Mouse (Mus musculus): ENCODE data around the gene Fgf7. TPM values are rescaled to one million over a fixed set of nuclear protein-coding genes. Genes with fewer than 3 reads are reported as not detected.

The Fgf7 gene
- 1.0 and 1.2 TPM in 2 replicates for polyA plus RNA-seq (2012; rRNA removed)

DNA sequence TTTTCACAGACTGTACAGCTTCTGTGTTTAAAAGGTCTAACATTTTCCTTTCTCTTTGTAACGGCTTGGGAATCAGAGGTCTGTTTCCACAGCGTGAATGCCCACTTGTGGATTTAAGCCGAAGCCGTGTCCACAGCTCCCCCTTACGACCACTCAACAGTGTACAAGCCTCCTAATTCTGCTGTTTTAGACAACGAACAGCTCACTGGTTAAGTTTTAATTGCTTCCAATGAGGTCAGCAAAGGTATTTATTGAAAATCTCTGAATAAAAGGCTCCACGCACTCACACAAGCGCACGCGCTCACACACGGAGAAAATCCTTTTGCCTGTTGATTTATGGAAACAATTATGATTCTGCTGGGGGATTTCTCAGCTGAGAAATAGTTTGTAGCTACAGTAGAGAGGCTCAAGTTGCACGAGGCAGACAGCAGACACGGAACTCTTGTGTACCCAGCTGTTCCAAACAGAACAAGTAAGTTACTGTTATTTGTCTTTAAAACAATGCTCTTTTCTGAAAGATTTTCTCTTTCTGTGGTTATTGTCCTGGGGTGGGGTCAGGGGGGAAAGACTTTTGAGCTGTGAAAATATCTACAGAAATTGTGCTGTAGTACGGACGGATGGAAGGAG is at the start of gene Fgf7:
Gene Fgf7 (plus strand): TSS at position 280 of the 627 bp plus-strand sequence.
- TF ChIP-seq POLR2A (IDR thresholded peaks at IDR 0.05; ENCODE audit: extremely low read depth, insufficient read depth, low read length) (no peak), CTCF (IDR thresholded peaks at IDR 0.05; ENCODE audit: extremely low read depth, insufficient read depth, low read length) (peak; percentile 60)
- Histone ChIP-seq H3K4me1 (ENCODE audit: control insufficient read depth, insufficient read depth, low read length) (no peaks in the 10 kb centered on the region; the same call in none of the 2 replicates), H3K4me3 (ENCODE audit: insufficient read depth, low read length) (no peak within 1 kb of the TSS), H3K27ac (ENCODE audit: insufficient read depth, low read length) (no peak within 1 kb of the TSS)

DNA sequence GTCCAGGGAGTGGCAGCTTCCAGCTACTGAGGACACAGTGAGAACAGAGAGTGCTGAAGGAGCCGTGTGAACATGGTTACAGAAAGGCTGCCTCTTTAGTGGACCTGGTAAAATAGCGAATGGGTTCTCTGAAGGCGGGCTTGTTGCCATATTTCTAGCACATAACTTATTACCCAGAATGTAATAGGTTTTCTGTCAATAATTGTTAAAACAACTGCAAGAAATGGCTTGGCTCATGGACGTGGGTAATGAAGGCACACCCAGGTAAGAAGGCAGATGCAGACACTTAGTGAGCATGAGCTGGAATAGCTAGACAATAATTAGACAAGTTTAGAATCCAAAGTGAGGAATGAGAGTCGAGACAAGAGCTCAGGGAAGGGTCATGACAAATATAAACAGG is 32.2 kb upstream of the Fgf7 start:
- Histone ChIP-seq H3K4me1 (ENCODE audit: control insufficient read depth, insufficient read depth, low read length) (no peaks in the 10 kb centered on the region), H3K4me3 (ENCODE audit: insufficient read depth, low read length) (no peak overlapping the region), H3K27ac (ENCODE audit: insufficient read depth, low read length) (no peak overlapping the region)
- TF ChIP-seq POLR2A (IDR thresholded peaks at IDR 0.05; ENCODE audit: extremely low read depth, insufficient read depth, low read length) (no peak), CTCF (IDR thresholded peaks at IDR 0.05; ENCODE audit: extremely low read depth, insufficient read depth, low read length) (no peak)

DNA sequence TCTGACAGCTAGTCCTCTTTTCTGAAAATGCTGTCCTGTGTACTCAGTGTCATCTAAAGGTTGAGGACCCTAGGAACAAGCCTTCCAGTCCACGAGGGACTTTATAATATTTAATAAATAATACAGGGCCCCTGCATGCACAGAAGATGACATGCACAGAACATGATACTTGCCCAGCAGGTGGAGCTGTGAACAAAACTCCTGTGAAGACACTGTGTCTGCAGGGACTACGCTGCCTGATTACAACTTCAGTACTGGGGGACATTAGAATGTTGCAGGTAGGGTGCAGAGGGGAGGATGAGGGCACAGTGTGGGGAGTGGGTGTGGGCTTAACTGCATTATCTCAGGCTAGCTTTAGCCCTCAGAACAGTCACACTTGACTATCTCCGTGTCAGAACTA is 28.4 kb upstream of the Fgf7 start:
- H3K27ac ChIP-seq (ENCODE audit: insufficient read depth, low read length), result no peak overlapping the region
- H3K4me3 ChIP-seq (ENCODE audit: insufficient read depth, low read length), result no peak overlapping the region
- H3K4me1 ChIP-seq (ENCODE audit: control insufficient read depth, insufficient read depth, low read length), result no peaks in the 10 kb centered on the region
- TF ChIP-seq CTCF (IDR thresholded peaks at IDR 0.05; ENCODE audit: extremely low read depth, insufficient read depth, low read length) (peak; percentile 59), POLR2A (IDR thresholded peaks at IDR 0.05; ENCODE audit: extremely low read depth, insufficient read depth, low read length) (no peak)

DNA sequence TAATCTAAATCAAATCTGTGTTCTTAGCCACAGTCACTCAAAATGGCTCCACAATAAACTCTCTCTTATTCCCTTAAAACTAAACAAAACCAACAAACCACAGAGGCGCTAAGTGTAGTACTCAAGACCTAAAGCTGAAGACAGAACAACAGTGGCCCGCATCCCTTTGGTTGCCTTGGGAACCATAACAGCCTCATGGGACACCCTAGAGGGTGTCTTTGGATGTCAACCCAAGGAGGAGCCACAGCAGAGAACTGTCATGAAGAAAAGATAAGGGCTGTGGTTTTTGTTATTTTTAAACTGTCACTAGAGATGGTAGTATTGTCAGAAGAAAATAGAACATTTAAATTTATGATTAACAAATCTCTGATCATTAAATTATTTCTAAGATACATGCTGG is 27.7 kb upstream of the Fgf7 start:
- no peak for TF ChIP-seq POLR2A (IDR thresholded peaks at IDR 0.05; ENCODE audit: extremely low read depth, insufficient read depth, low read length)
- no peak for TF ChIP-seq CTCF (IDR thresholded peaks at IDR 0.05; ENCODE audit: extremely low read depth, insufficient read depth, low read length)
- H3K4me1 ChIP-seq (ENCODE audit: control insufficient read depth, insufficient read depth, low read length), result no peaks in the 10 kb centered on the region
- no peak overlapping the region for H3K4me3 ChIP-seq (ENCODE audit: insufficient read depth, low read length)
- no peak overlapping the region for H3K27ac ChIP-seq (ENCODE audit: insufficient read depth, low read length)

DNA sequence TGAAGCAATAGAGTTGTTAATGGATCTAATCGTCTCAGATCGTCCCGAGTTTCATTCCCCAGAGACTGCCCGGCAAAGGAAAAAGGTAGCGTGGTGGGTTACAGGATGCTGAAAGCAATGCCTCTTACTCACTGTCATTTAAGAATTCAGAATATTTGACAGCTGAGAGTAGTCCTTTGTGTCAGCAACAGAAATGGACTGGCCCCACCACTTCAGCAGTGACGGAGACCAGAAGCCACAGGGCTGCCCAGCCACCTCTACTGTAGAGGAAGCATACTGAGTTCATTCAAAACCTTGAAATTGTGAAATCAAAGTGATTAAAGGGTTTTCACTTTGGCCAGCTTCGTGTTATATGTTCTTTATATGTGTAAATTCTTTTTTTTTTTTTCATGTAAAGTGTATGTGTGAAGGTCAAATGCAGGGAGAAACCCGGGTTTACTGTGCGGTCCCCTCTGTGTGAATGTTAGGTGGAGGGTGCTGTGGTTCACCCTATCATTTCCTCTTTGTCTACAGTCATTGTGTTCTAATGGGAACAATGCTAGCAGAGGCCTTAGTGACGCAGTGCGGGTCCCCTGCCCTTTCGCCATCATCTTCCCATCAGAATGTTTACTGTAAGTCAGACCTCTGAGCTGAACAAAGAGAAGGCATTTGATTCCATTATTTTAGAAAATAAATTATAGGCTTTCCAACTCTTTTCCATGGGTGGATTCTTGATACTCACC is 19.3 kb upstream of the Fgf7 start:
- H3K4me3 ChIP-seq (ENCODE audit: insufficient read depth, low read length), result no peak overlapping the region
- H3K27ac ChIP-seq (ENCODE audit: insufficient read depth, low read length), result no peak overlapping the region
- no peaks in the 10 kb centered on the region for H3K4me1 ChIP-seq (ENCODE audit: control insufficient read depth, insufficient read depth, low read length)
- TF ChIP-seq CTCF (IDR thresholded peaks at IDR 0.05; ENCODE audit: extremely low read depth, insufficient read depth, low read length), result no peak
- no peak for TF ChIP-seq POLR2A (IDR thresholded peaks at IDR 0.05; ENCODE audit: extremely low read depth, insufficient read depth, low read length)

DNA sequence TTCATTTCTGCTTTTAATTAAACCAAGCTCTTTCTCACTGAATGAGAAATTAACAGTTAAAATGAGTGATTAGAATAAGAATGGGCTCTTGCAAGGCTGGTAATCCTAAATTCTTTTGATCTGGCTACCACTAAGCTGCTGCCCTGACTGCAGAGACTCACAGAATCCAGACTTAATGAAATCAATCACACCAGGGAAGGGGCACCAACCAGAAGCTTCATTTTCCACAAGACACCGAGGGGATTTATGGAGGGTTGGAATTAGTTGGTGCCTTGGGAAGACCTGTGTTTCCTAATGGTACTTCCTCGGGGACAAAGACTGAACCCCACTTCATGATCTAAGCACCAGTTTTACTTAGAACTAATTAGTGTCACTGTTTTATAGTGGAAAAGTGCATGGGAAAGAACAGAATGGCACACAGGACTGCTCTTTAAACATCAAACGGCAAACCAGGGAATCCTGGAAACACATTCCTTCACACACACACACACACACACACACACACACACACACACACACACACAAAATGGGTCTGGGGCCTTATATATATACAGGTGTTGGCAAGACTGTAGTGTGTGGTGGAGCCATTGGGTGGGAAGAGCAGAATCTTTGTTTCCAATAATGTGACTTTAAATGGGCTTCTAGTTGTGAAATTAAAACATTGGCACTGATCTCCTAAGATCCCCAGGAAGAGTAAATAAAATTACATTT is 18.5 kb upstream of the Fgf7 start:
- H3K4me3 ChIP-seq (ENCODE audit: insufficient read depth, low read length), result no peak overlapping the region
- no peak overlapping the region for H3K27ac ChIP-seq (ENCODE audit: insufficient read depth, low read length)
- no peaks in the 10 kb centered on the region for H3K4me1 ChIP-seq (ENCODE audit: control insufficient read depth, insufficient read depth, low read length)
- TF ChIP-seq CTCF (IDR thresholded peaks at IDR 0.05; ENCODE audit: extremely low read depth, insufficient read depth, low read length) (no peak), POLR2A (IDR thresholded peaks at IDR 0.05; ENCODE audit: extremely low read depth, insufficient read depth, low read length) (no peak)

DNA sequence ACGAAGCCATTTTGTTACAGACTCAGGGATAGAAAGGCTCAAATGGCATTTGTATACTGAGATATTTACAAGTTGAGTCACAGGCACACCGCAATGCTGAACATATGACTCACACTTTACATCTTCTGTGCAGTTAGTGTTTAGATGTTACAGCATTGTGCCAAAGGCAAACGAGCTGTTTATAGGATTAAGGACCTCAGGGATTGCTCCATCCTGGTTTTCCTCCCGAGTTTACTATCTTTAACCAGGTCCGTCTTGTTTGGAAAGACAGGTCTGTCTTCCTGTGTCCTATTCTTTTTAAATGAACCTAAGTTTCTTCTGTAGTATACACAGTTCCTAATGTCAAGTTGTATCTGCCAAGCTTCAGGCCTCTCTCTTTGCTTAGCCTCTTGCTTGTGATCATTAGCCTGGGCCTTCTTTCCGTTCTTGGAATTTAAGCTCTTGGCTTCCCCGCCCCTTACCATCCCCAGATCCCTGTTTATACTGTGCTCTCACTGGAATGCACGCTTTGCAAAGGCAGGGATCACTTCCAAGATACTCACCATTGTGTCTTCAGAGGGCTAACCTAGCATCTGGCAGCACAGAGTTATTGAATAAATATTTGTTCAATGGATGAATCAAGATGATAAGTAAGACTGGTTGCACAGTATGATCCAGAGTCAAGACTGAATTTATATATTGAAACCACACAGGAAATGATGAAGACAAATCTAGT is 3.1 kb upstream of the Fgf7 start:
- TF ChIP-seq CTCF (IDR thresholded peaks at IDR 0.05; ENCODE audit: extremely low read depth, insufficient read depth, low read length), result no peak
- no peak for TF ChIP-seq POLR2A (IDR thresholded peaks at IDR 0.05; ENCODE audit: extremely low read depth, insufficient read depth, low read length)
- Histone ChIP-seq H3K4me1 (ENCODE audit: control insufficient read depth, insufficient read depth, low read length) (no peaks in the 10 kb centered on the region; the same call in 1 of the 2 replicates), H3K27ac (ENCODE audit: insufficient read depth, low read length) (no peak overlapping the region), H3K4me3 (ENCODE audit: insufficient read depth, low read length) (no peak overlapping the region)

DNA sequence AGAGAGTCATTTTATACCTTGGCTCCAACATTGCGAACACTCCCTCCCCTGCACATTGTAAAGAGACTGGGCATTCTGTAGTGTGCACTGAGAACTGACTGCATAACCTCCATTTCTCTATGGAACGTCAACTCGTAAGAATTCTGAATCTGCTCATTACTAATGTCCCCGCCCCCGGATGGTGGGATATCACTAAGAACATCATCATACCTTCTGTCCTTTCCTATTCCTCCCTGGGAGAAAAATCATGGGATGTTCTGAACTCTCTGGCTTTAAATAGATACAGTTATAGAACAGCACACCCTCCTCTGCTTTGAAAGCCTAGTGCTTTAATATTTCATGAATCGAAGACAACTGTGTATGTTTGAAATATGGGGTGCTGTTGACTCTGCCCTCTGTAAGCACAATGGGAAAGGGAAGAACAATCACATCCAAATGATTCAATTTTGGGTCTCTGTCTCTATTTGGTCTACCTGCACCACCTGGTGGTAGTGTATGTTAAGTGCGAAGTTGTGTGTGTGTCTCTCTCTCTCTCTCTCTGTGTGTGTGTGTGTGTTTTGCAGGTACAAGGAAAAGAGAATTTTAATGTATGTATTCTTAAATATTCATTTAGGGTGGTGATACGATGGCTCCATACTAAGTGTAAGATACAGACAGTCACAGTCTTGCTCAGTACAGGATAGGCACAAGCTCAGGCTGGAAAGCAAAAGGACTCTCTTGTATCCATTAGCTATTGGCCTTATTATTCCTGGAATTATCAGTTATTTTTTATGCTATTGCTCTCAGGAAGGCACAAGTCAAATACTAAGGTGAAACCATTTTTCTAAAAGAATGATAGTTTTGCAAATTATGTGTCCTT is 1.1 kb upstream of the Fgf7 start:
- Histone ChIP-seq H3K4me3 (ENCODE audit: insufficient read depth, low read length) (no peak overlapping the region), H3K4me1 (ENCODE audit: control insufficient read depth, insufficient read depth, low read length) (no peaks in the 10 kb centered on the region; the same call in 1 of the 2 replicates), H3K27ac (ENCODE audit: insufficient read depth, low read length) (no peak overlapping the region)
- TF ChIP-seq CTCF (IDR thresholded peaks at IDR 0.05; ENCODE audit: extremely low read depth, insufficient read depth, low read length), result peak; percentile 34; the same call in 1 of the 2 replicates
- TF ChIP-seq POLR2A (IDR thresholded peaks at IDR 0.05; ENCODE audit: extremely low read depth, insufficient read depth, low read length), result no peak
